Comparison of ENCODE assay signal across 24 mouse cellular contexts in the genomic region with DNA sequence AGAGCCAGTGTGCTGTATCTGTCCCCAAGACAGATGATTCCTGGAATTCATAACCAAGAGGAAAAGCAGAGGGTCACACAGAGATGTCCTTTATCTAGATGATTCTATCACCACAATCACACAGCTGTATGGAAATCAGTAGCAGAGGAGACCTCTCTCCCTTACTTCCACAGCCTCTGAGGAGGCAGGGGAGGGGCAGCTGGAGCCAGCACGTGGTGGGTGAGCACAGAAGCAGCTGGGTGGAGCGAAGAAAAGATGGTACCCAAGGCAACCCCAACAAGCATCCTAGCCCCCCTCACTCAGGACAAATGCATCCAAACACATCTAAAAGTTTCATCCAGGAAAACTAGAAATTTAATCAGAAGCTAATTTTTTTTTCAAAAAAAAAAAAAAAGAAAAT.
"Had no signal": no experiment of that assay in that cellular context is flagged by ENCODE, and none has a peak within 500 bp of the region (broad histone marks: within the 10 kb centered on the region; RNA-seq: fewer than 3 reads in every experiment).

No protein-coding gene starts in this region.

- H3K27ac ChIP-seq: kidney, postnatal 0 days; layer of hippocampus, adult 2 months; limb, embryonic 10.5 days; limb, embryonic 13.5 days; liver, embryonic 12.5 days; liver, embryonic 15.5 days; lung, embryonic 15.5 days; midbrain, embryonic 10.5 days; stomach, postnatal 0 days had no signal

- H3K4me1 ChIP-seq: limb, embryonic 10.5 days; limb, embryonic 13.5 days; liver, embryonic 12.5 days; liver, embryonic 15.5 days; lung, embryonic 15.5 days; megakaryocyte, embryonic 14.5 days had no signal

- H3K9me3 ChIP-seq: limb, embryonic 10.5 days; limb, embryonic 13.5 days; liver, embryonic 12.5 days; liver, embryonic 15.5 days; lung, embryonic 15.5 days; megakaryocyte, embryonic 14.5 days; midbrain, embryonic 10.5 days had no signal

- H3K27me3 ChIP-seq: limb, embryonic 13.5 days; liver, embryonic 12.5 days; liver, embryonic 15.5 days; lung, embryonic 15.5 days; megakaryocyte, embryonic 14.5 days had no signal

- H3K4me3 ChIP-seq: layer of hippocampus, adult 2 months; limb, embryonic 10.5 days; limb, embryonic 13.5 days; liver, embryonic 12.5 days; liver, embryonic 15.5 days; lung, embryonic 15.5 days; megakaryocyte, embryonic 14.5 days; midbrain, embryonic 10.5 days; myocyte had no signal

- H3K36me3 ChIP-seq: liver, embryonic 12.5 days; liver, embryonic 15.5 days; midbrain, embryonic 10.5 days had no signal

- H3K4me2 ChIP-seq: limb, embryonic 13.5 days; liver, embryonic 12.5 days; liver, embryonic 15.5 days; lung, embryonic 15.5 days had no signal

- ATAC-seq: liver, embryonic 12.5 days had no signal

- H3K9ac ChIP-seq: limb, embryonic 13.5 days; liver, embryonic 12.5 days; liver, embryonic 15.5 days; lung, embryonic 15.5 days had no signal

- DNase-seq: kidney, adult 2 months; kidney, postnatal 25 days; layer of hippocampus, adult 9-11 months; liver; lung, adult 18-20 months; lung, postnatal 10 days; lung, postnatal 36 days; right cerebral cortex, adult 18-20 months; right cerebral cortex, postnatal 14 days; right cerebral cortex, postnatal 4 days; thymus, adult 2 months; thymus, postnatal 14 days; thymus, postnatal 4 days had no signal
